Mouse (Mus musculus): ENCODE measurements around the gene Cyb561d1. TPM values are rescaled to one million over a fixed set of nuclear protein-coding genes. Genes with fewer than 3 reads are reported as not detected.

Cyb561d1 gene
- total and polyA plus RNA-seq, 3 experiments = 2.2 to 4.1 (median 2.6) TPM

DNA sequence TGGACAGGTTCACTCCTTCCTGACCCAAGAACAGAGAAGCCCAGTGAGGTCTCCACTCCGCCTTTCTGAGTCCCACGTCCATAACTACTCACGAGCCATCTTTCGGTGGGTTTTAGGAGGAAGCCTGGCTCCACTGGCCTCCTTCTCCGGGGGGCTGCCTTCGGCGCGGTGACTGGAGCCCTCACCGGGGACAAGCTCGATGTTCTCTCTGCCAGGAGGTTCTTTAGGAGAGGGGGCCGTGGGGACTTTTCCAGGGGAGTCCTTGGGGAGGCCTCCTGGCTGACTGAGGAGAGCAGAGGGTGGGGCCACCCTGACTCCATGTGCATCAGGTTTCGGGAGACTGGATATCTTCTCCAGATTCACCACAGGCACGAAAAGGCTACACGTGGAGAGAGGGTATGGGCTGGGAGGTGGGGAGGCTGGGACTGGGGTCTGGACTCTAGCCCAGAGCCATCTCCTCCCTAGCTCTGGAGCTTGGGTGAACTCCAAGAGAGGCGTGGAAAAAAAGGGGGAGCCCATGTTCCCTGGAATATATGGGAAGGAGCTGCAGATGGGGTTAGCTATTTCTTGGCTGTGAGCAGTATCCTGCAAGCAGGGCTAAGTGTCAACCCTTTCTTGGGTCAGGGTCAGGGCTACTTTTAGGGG lies 5.8 kb upstream of the Cyb561d1 start:
- TF ChIP-seq MAFK (IDR thresholded peaks at IDR 0.05; ENCODE audit: insufficient replicate concordance, low read length) = no peak
- TF ChIP-seq SMC3 (IDR thresholded peaks at IDR 0.05; ENCODE audit: low read depth, low read length) = no peak
- TF ChIP-seq ETS1 (conservative IDR thresholded peaks at IDR 0.05; ENCODE audit: low read depth, low read length) = no peak
- TF ChIP-seq NRF1 (IDR thresholded peaks at IDR 0.05; ENCODE audit: low read depth, low read length) = no peak
- TF ChIP-seq ZKSCAN1 (IDR thresholded peaks at IDR 0.05; ENCODE audit: borderline replicate concordance, low read depth, low read length) = no peak
- TF ChIP-seq CHD1 (IDR thresholded peaks at IDR 0.05; ENCODE audit: low read depth, low read length) = no peak
- no peak for TF ChIP-seq ZMIZ1 (IDR thresholded peaks at IDR 0.05; ENCODE audit: low read depth, low read length)
- TF ChIP-seq MXI1 (IDR thresholded peaks at IDR 0.05; ENCODE audit: low read depth, low read length) = no peak
- TF ChIP-seq ZNF384 (IDR thresholded peaks at IDR 0.05; ENCODE audit: low read depth, low read length) = no peak
- no peak for TF ChIP-seq JUND (conservative IDR thresholded peaks at IDR 0.05; ENCODE audit: low read depth, low read length)
- TF ChIP-seq EP300 (IDR thresholded peaks at IDR 0.05; ENCODE audit: low read length) = no peak
- TF ChIP-seq POLR2A (IDR thresholded peaks at IDR 0.05; ENCODE audit: low read depth, low read length) = no peak
- TF ChIP-seq TCF12 (IDR thresholded peaks at IDR 0.05; ENCODE audit: low read depth, low read length) = no peak
- TF ChIP-seq ELF1 (IDR thresholded peaks at IDR 0.05; ENCODE audit: low read depth, low read length) = no peak
- no peak for TF ChIP-seq RCOR1 (conservative IDR thresholded peaks at IDR 0.05; ENCODE audit: low read depth, low read length)
- TF ChIP-seq KAT2A (IDR thresholded peaks at IDR 0.05; ENCODE audit: insufficient replicate concordance, low read length) = no peak
- no peak overlapping the region for H3K27ac ChIP-seq (ENCODE audit: insufficient read depth, low read depth)
- no peaks in the 10 kb centered on the region for H3K79me2 ChIP-seq (replicated peaks; ENCODE audit: control insufficient read depth, extremely low read depth, insufficient read depth, poor library complexity, severe bottlenecking)
- no peak overlapping the region for H3K4me2 ChIP-seq (ENCODE audit: insufficient read depth, low read depth, poor library complexity, severe bottlenecking)
- H3K36me3 ChIP-seq (replicated peaks in 1 of 2; ENCODE audit: control insufficient read depth in 1 of 2, insufficient read depth in 1 of 2, low read length in 1 of 2) = peaks cover 24 to 64% of the 10 kb centered on the region in 2 experiments
- in situ Hi-C loops (cut with MboI; ENCODE audit: low pct_ligation_motif_present, low pct_unique_long_range_greater_than_20kb, low sequenced_read_pairs) (loop anchor here (5.0 kb wide), 1 partner anchor 40 kb away; no protein-coding TSS in a partner anchor), dilution Hi-C loops (cut with MboI; ENCODE audit: extremely low pct_ligation_motif_present, extremely low pct_unique_long_range_greater_than_20kb, low sequenced_read_pairs) (no loop called here)
- no peak overlapping the region for H3K9ac ChIP-seq (ENCODE audit: insufficient read depth, low read depth)
- no peak overlapping the region for H3K4me3 ChIP-seq (replicated peaks in 1 of 3; ENCODE audit: low read depth in 2 of 3, low read length in 2 of 3, poor library complexity in 1 of 3)
- DNase-seq (ENCODE audit: extremely low read depth) = no peak
- H3K9me3 ChIP-seq (replicated peaks; ENCODE audit: low read length) = no peaks in the 10 kb centered on the region
- H3K27me3 ChIP-seq (replicated peaks) = peaks cover 8% of the 10 kb centered on the region
- H3K4me1 ChIP-seq (ENCODE audit: control insufficient read depth in 1 of 2, insufficient read depth in 2 of 2) = peaks cover 5 to 26% of the 10 kb centered on the region in 2 experiments; a peak in 3 of 4 replicates

DNA sequence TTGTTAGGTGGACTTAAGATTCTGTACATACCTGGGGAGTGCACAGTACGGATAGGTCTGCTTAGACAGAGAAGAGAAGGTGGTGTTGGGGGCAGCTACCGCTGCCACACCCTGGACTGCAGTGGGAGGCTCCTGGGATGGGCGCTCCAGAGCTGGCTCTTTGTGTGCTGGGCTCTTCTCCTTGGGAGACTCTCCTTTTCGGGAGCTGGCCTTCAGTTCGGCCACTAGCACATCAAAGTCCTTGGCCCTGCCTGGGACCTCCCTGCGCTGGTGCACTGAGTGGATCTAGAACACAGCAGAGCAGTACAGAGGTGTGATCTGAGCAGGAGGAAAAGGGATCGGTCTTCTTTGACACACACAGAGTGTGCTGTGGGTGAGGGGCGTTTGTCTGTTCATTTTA lies 4.6 kb upstream of the Cyb561d1 start:
- no peaks in the 10 kb centered on the region for H3K9me3 ChIP-seq (replicated peaks; ENCODE audit: low read length)
- peaks cover 5 to 30% of the 10 kb centered on the region in 2 experiments; a peak in 3 of 4 replicates for H3K4me1 ChIP-seq (ENCODE audit: control insufficient read depth in 1 of 2, insufficient read depth in 2 of 2)
- DNase-seq (ENCODE audit: extremely low read depth) = no peak
- dilution Hi-C loops (cut with MboI; ENCODE audit: extremely low pct_ligation_motif_present, extremely low pct_unique_long_range_greater_than_20kb, low sequenced_read_pairs) (no loop called here), in situ Hi-C loops (cut with MboI; ENCODE audit: low pct_ligation_motif_present, low pct_unique_long_range_greater_than_20kb, low sequenced_read_pairs) (loop anchor here (5.0 kb wide), 1 partner anchor 38 kb away; no protein-coding TSS in a partner anchor)
- no peaks in the 10 kb centered on the region for H3K79me2 ChIP-seq (replicated peaks; ENCODE audit: control insufficient read depth, extremely low read depth, insufficient read depth, poor library complexity, severe bottlenecking)
- no peaks in the 10 kb centered on the region for H3K27me3 ChIP-seq (replicated peaks)
- H3K4me3 ChIP-seq (replicated peaks in 1 of 3; ENCODE audit: low read depth in 2 of 3, low read length in 2 of 3, poor library complexity in 1 of 3) = no peak overlapping the region
- H3K9ac ChIP-seq (ENCODE audit: insufficient read depth, low read depth) = no peak overlapping the region
- peaks cover 24 to 67% of the 10 kb centered on the region in 2 experiments for H3K36me3 ChIP-seq (replicated peaks in 1 of 2; ENCODE audit: control insufficient read depth in 1 of 2, insufficient read depth in 1 of 2, low read length in 1 of 2)
- H3K27ac ChIP-seq (ENCODE audit: insufficient read depth, low read depth) = no peak overlapping the region
- TF ChIP-seq MAFK (IDR thresholded peaks at IDR 0.05; ENCODE audit: insufficient replicate concordance, low read length) (no peak), POLR2AphosphoS2 (IDR thresholded peaks at IDR 0.05; ENCODE audit: low read depth, low read length) (no peak), ETS1 (conservative IDR thresholded peaks at IDR 0.05; ENCODE audit: low read depth, low read length) (no peak), UBTF (IDR thresholded peaks at IDR 0.05; ENCODE audit: low read depth, low read length) (no peak), ELF1 (IDR thresholded peaks at IDR 0.05; ENCODE audit: low read depth, low read length) (no peak), JUND (conservative IDR thresholded peaks at IDR 0.05; ENCODE audit: low read depth, low read length) (no peak), CHD1 (IDR thresholded peaks at IDR 0.05; ENCODE audit: low read depth, low read length) (no peak), USF2 (conservative IDR thresholded peaks at IDR 0.05; ENCODE audit: low read depth, low read length) (no peak), TBP (conservative IDR thresholded peaks at IDR 0.05; ENCODE audit: low read depth, low read length) (no peak), EP300 (IDR thresholded peaks at IDR 0.05; ENCODE audit: low read length) (no peak), CHD2 (IDR thresholded peaks at IDR 0.05; ENCODE audit: low read length) (no peak), HCFC1 (IDR thresholded peaks at IDR 0.05; ENCODE audit: low read depth, low read length) (no peak), TCF12 (IDR thresholded peaks at IDR 0.05; ENCODE audit: low read depth, low read length) (no peak), MXI1 (IDR thresholded peaks at IDR 0.05; ENCODE audit: low read depth, low read length) (no peak), ZC3H11A (IDR thresholded peaks at IDR 0.05; ENCODE audit: low read depth, low read length) (no peak)
- H3K4me2 ChIP-seq (ENCODE audit: insufficient read depth, low read depth, poor library complexity, severe bottlenecking) = no peak overlapping the region
